Mouse (Mus musculus) cortical plate, adult 2 months (tissue): ENCODE data around the gene Card6.

Source experiments
- CTCF ChIP-seq: fragments of 200-500 bp; IDR thresholded peaks from 2 replicates; pipeline ENCODE4 v1.5.1; 2011; ENCODE audit warnings: mild to moderate bottlenecking, control low read depth, low read length; ENCODE audit not compliant: insufficient read depth; ENCODE audit errors: extremely low read depth
- POLR2A ChIP-seq: fragments of 200-500 bp; IDR thresholded peaks from 2 replicates; pipeline ENCODE4 v1.6.1; 2011; ENCODE audit warnings: mild to moderate bottlenecking, low read length, control low read depth; ENCODE audit not compliant: insufficient read depth; ENCODE audit errors: extremely low read depth

GRCm38 (mm10) chr15:5063635-5064034 lies 44.7 kb downstream of the Card6 start, which contains the start of gene C7:
- no peak for TF ChIP-seq CTCF
- TF ChIP-seq POLR2A: no peak
